Mouse (Mus musculus): ENCODE measurements at regions not wholly inside any gene's neighbourhood (a gene's known extent, or its start where the extent isn't known, plus 50 kb on each side); places are given as distances from the start of the nearest gene placed in this dataset.

DNA sequence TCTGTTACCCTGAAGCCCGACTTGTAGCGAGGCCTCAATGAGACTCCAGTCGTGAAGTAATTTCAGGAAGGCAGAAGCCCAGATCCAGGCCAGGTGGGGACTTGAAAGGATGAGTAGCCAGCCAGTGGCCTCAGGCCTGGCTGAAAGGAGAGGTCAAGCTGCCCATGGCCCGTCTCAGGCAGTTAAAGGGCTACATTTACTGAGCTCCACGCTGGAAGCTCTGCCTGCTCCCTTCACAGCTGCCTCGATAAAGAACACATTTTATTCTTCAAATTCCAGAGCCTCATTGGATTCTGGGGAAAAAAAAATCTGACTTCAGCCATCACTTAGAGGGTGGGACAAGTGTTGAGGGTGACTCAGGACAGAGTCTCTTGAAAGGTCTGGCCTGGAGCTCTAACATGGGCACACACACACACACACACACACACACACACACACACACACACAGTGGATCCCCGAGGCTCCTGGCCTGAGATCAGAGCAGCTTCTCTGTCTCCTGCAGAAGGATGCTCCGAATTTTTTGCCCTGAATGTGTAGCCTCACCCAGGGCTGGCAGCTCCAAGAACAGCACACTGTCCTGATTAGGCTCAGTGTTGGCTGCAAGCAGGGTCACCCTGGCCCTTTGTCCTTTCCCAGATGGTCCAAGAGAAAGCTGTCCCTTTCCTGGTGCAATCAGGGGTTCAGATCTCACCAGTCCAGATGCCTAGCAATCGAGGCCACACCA lies 53.0 kb downstream of the Gadd45g start:
- H3K4me2 ChIP-seq (replicated peaks), result no peak overlapping the region
- peaks cover 27% of the 10 kb centered on the region for H3K4me1 ChIP-seq
- H3K9ac ChIP-seq, result no peak overlapping the region
- no peaks in the 10 kb centered on the region for H3K27me3 ChIP-seq
- WGBS, result 39% methylated on average over 9 of the region's 9 CpGs
- H3K27ac ChIP-seq (replicated peaks), result peak overlapping the region; percentile 48; the same call in 1 of the 2 replicates
- ATAC-seq (ENCODE audit: insufficient number of reproducible peaks, low FRiP score, low TSS enrichment, low read depth), result no peak
- H3K9me3 ChIP-seq (replicated peaks), result no peaks in the 10 kb centered on the region
- H3K4me3 ChIP-seq (replicated peaks), result no peak overlapping the region
- H3K36me3 ChIP-seq, result no peaks in the 10 kb centered on the region

DNA sequence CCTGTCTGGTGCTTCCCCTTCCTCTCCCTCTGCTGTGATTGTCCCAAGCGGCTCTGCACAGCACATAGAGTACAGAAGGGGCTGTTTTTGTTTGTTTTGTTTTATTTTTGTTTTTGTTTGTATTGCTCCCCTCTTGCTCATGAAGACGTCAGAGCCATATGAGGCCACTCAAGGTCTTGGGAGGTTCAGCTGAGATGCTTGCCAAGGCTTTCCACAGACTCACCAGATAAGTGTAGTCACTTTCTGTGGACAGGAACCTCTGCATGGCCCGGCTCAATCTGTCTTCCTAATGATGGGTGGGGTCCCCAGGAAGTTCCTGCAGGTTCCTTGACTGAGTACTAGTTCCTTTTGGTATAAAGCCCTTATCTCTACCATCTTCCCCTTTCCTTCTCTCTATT lies 53.6 kb downstream of the Gadd45g start:
- 55% methylated on average over 3 of the region's 3 CpGs for WGBS
- Histone ChIP-seq H3K4me2 (replicated peaks) (no peak overlapping the region), H3K27ac (replicated peaks) (0 out of 2 replicates have a peak overlapping the region, but pooled peaks have one; percentile 48), H3K27me3 (no peaks in the 10 kb centered on the region), H3K4me1 (peaks cover 27% of the 10 kb centered on the region), H3K9me3 (replicated peaks) (no peaks in the 10 kb centered on the region), H3K36me3 (no peaks in the 10 kb centered on the region), H3K4me3 (replicated peaks) (no peak overlapping the region), H3K9ac (no peak overlapping the region)
- no peak for ATAC-seq (ENCODE audit: insufficient number of reproducible peaks, low FRiP score, low TSS enrichment, low read depth)

DNA sequence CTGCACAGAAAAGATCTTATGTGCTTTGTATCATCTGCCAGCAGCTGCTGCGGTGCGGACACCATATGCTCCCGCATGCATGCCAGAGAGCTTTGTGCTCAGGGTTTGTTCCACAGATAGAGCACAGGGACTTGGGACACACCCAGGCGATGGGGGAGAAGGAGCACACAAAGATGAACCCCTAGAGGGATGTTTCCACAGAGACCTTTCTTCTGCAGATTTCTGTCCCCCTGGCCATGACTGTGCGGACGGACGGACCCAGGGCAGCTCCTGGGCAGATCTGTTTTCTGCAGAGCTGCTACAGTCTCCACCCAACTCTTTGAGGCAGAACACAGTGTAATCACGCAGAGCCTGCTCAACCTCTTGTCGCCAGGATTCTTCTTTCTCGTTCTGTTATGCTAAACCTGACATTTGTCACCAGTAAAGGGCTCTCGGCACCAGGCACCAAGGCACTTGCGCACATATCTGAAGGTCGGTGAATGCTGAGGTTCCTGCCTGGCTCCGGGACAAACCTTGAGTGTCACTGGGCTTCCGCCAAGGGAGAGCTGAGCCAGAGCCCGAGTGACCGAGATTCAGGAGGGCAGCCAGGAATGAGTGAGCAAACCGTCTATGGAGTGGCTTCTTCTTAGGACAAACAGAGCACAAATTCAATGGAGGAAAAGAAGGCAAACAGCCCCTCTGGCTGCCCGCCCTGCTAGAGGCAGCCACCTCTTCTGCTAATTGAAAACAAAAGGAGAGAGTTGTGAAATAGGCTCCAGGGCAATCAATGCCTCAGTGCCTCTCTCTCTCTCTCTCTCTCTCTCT lies 56.2 kb downstream of the Gadd45g start:
- Histone ChIP-seq H3K9me3 (replicated peaks) (no peaks in the 10 kb centered on the region), H3K27ac (replicated peaks) (peak overlapping the region; percentile 83), H3K9ac (no peak overlapping the region), H3K36me3 (no peaks in the 10 kb centered on the region), H3K4me3 (replicated peaks) (peak overlapping the region; percentile 9), H3K4me2 (replicated peaks) (peak overlapping the region; percentile 35), H3K27me3 (no peaks in the 10 kb centered on the region), H3K4me1 (peaks cover 27% of the 10 kb centered on the region)
- 17% methylated on average over 19 of the region's 19 CpGs for WGBS
- ATAC-seq (ENCODE audit: insufficient number of reproducible peaks, low FRiP score, low TSS enrichment, low read depth), result 0 out of 2 replicates have a peak, but pooled peaks have one; percentile 39

DNA sequence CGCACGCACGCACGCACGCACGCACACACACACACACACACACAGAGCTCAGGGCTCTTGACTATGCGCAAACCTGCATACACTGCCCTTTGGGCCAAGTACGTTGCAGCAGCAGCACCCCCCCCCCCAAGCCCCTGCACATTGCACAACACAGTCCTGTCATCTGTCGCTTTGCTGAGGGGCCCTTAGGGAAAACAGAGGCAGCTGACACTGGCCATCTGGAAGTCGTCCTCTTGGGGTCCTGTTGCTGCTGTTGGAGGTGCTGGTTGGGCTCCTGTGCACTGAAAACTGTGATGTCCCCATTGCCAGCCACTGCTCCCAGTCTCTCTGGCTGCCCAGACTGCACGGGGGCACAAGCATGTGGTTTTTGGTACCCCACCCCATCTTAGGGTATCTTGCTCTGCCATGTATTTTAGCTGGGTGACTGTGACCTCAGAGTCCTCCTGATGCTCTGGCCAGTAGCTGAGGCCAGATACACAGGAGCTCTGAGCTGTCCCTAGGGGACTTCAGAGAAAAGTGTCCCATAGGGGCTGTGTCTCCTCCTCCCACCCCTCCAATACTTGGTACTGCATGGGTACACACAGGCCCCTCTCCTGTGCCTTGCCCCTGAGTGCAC lies 57.0 kb downstream of the Gadd45g start:
- peak overlapping the region; percentile 35; the same call in 1 of the 2 replicates for H3K4me2 ChIP-seq (replicated peaks)
- WGBS, result 21% methylated on average over 5 of the region's 11 CpGs
- H3K9ac ChIP-seq, result no peak overlapping the region

DNA sequence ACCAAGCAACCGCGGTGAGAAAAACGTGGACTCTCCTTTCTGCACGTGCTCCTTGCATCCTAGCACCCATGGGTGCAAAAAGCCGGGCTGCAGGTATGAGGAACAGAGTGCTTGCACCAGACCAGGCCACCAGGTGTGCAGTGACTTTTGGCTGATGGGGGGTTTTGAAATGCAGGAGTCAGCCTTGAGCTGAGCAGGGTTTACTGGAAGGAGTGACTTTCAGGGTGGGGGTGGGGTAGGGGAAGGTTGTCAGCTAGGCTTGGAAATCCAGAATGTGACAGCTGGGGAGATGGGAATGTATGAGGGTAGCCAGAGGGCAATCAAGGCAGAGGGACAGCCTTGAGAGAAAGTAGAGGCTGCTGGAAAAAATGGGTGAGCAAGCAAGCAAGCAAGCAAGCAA lies 58.8 kb downstream of the Gadd45g start:
- 78% methylated on average over 5 of the region's 5 CpGs for WGBS

More for the DNA sequence above, 57.0 kb downstream of the Gadd45g start:
- H3K4me3 ChIP-seq (replicated peaks), result no peak overlapping the region
- peaks cover 27% of the 10 kb centered on the region for H3K4me1 ChIP-seq
- peak overlapping the region; percentile 83 for H3K27ac ChIP-seq (replicated peaks)
- 0 out of 2 replicates have a peak, but pooled peaks have one; percentile 39 for ATAC-seq (ENCODE audit: insufficient number of reproducible peaks, low FRiP score, low TSS enrichment, low read depth)
- H3K27me3 ChIP-seq, result no peaks in the 10 kb centered on the region
- no peaks in the 10 kb centered on the region for H3K9me3 ChIP-seq (replicated peaks)
- no peaks in the 10 kb centered on the region for H3K36me3 ChIP-seq

DNA sequence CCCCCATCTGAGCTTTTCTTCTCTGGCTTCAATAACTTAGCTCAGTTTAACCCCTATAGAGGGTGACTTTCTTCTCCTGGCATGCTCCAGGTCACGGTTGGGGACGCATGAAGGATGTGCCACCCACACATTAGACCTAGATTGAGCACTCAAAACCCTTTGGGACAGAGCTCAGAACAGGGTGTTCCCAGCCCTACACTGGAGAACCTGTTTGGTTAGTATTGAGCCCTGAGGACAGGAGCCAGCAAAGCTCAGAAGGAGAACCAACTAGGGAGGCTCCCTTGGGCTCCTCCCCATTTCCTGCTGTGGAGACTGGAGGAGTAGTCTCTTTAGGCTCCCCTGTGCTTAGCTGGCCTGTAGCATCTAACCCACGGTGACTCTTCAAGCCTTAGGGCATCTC lies 59.6 kb downstream of the Gadd45g start:
- Histone ChIP-seq H3K27me3 (no peaks in the 10 kb centered on the region), H3K4me1 (peaks cover 22% of the 10 kb centered on the region), H3K9me3 (replicated peaks) (no peaks in the 10 kb centered on the region), H3K36me3 (no peaks in the 10 kb centered on the region), H3K4me3 (replicated peaks) (no peak overlapping the region), H3K9ac (no peak overlapping the region), H3K27ac (replicated peaks) (peak overlapping the region; percentile 31; the same call in 1 of the 2 replicates), H3K4me2 (replicated peaks) (no peak overlapping the region)
- 58% methylated on average over 3 of the region's 3 CpGs for WGBS
- ATAC-seq (ENCODE audit: insufficient number of reproducible peaks, low FRiP score, low TSS enrichment, low read depth), result no peak

More for the DNA sequence above, 58.8 kb downstream of the Gadd45g start:
- Histone ChIP-seq H3K4me2 (replicated peaks) (no peak overlapping the region), H3K4me3 (replicated peaks) (no peak overlapping the region), H3K4me1 (peaks cover 21% of the 10 kb centered on the region), H3K36me3 (no peaks in the 10 kb centered on the region), H3K27me3 (no peaks in the 10 kb centered on the region), H3K9me3 (replicated peaks) (no peaks in the 10 kb centered on the region), H3K27ac (replicated peaks) (0 out of 2 replicates have a peak overlapping the region, but pooled peaks have one; percentile 31), H3K9ac (no peak overlapping the region)
- ATAC-seq (ENCODE audit: insufficient number of reproducible peaks, low FRiP score, low TSS enrichment, low read depth), result no peak

DNA sequence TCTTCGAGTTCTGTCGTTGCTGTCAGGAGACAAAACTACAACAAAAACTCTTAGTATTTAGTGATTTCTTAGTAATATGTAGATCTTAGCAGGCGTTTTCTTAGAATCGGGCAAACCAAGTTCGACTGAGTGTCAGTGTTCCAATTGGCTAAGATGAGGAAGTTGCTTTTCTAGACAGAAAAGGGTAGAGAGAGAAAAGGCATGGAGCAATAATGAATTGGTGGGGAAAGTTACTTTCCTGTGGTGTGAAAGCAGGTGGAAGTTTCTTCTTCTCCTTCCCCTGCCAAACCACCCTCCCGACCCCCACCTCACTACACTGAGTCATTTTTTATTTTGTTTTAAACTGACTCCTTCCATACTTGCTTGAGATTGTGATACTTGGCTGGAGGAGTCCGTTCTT lies 62.0 kb downstream of the Gadd45g start:
- WGBS, result 79% methylated on average over 7 of the region's 7 CpGs

DNA sequence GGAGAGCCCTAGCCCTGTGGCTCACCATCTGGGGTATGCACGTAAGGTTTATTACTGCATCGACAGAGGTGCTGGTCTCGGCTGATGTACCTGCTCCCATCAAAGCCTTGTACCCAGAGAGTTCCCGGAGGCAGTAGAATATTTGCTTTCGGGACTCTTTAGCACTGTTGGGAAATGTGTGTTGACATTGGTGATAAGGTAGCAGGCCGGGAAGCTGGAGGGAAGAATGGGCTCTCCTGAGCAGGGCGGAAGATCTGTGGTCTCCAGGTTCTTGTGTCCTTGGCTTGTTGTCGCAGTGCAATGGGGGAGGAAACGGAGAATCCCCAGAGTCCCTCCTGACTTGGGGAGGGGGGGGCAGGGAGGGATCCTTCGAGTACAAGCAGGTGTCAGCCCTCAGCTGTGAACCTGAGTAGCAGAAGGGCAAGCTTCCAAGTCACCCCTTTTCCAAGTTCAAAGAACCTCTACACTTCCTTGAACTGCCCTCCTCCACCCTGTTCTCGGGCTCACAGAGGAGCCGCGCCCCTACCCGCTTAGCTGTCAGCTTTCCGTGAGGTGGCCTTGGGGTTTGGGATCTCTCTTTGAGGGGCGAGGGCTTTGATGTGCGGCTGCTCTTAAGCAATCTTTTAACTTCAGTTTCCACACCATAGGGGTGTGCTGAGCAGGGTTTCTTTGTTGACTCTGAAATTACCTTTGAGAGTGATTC lies 65.0 kb downstream of the Gadd45g start:
- H3K27ac ChIP-seq (replicated peaks), result peak overlapping the region; percentile 28; the same call in 1 of the 2 replicates
- H3K9me3 ChIP-seq (replicated peaks), result no peaks in the 10 kb centered on the region
- no peak overlapping the region for H3K9ac ChIP-seq
- WGBS, result 53% methylated on average over 17 of the region's 17 CpGs
- H3K4me1 ChIP-seq, result peaks cover 18% of the 10 kb centered on the region; the same call in 1 of the 2 replicates
- H3K36me3 ChIP-seq, result no peaks in the 10 kb centered on the region
- no peak overlapping the region for H3K4me2 ChIP-seq (replicated peaks)
- no peak overlapping the region for H3K4me3 ChIP-seq (replicated peaks)
- H3K27me3 ChIP-seq, result no peaks in the 10 kb centered on the region
- no peak for ATAC-seq (ENCODE audit: insufficient number of reproducible peaks, low FRiP score, low TSS enrichment, low read depth)

More for the DNA sequence above, 62.0 kb downstream of the Gadd45g start:
- no peaks in the 10 kb centered on the region for H3K27me3 ChIP-seq
- no peak overlapping the region for H3K4me3 ChIP-seq (replicated peaks)
- H3K4me2 ChIP-seq (replicated peaks), result no peak overlapping the region
- no peak for ATAC-seq (ENCODE audit: insufficient number of reproducible peaks, low FRiP score, low TSS enrichment, low read depth)
- H3K9ac ChIP-seq, result no peak overlapping the region
- no peaks in the 10 kb centered on the region for H3K9me3 ChIP-seq (replicated peaks)
- H3K27ac ChIP-seq (replicated peaks), result no peak overlapping the region
- H3K36me3 ChIP-seq, result no peaks in the 10 kb centered on the region
- H3K4me1 ChIP-seq, result peaks cover 21% of the 10 kb centered on the region

DNA sequence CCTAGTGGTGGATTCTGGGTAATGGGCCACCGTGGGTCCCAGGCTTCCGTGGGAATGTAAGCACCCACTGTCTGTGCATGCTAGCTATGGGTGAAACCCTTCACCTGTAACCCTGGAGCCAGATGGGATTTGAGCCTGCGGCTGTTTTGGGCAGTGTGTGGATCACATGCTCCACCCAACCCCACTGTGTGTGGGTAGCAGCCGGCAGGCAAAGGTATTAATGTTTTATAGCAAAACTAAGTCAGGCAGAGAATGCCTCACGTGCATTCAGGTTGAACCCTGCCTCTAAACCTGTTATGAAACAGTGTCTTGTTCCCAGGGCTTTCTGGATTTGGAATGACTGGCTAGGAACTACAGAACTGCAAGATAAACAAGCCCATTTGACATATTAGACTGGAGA lies 66.0 kb downstream of the Gadd45g start:
- ATAC-seq (ENCODE audit: insufficient number of reproducible peaks, low FRiP score, low TSS enrichment, low read depth), result no peak
- H3K27ac ChIP-seq (replicated peaks), result no peak overlapping the region

DNA sequence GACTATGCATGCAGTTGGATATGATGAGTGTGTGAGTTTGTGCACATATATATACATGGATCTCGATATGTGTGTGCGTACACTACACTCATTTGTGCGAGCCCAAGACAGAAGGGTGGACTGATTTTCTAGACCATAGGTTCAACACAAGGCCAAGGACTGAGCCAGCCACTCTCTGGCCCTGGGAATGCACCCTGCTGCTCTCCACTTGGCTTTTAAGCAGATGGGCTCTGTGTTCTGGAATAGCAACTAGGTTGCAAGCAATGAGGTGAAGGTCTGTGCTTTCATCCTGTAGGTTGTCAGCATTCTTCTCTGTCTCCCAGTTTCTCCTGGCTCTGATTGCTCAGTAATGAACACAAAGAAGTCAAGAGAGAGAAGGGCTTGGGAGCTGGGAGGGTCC lies 66.5 kb downstream of the Gadd45g start:
- H3K4me2 ChIP-seq (replicated peaks), result no peak overlapping the region
- ATAC-seq (ENCODE audit: insufficient number of reproducible peaks, low FRiP score, low TSS enrichment, low read depth), result no peak
- no peak overlapping the region for H3K9ac ChIP-seq
- H3K4me1 ChIP-seq, result peaks cover 32% of the 10 kb centered on the region
- H3K4me3 ChIP-seq (replicated peaks), result no peak overlapping the region
- H3K27ac ChIP-seq (replicated peaks), result no peak overlapping the region
- H3K36me3 ChIP-seq, result no peaks in the 10 kb centered on the region
- H3K27me3 ChIP-seq, result 0 out of 2 replicates have a peak, but pooled peaks cover 7% of the 10 kb centered on the region
- no peaks in the 10 kb centered on the region for H3K9me3 ChIP-seq (replicated peaks)
- WGBS, result 92% methylated on average over 3 of the region's 3 CpGs

More for the DNA sequence above, 66.0 kb downstream of the Gadd45g start:
- Histone ChIP-seq H3K4me3 (replicated peaks) (no peak overlapping the region), H3K9me3 (replicated peaks) (no peaks in the 10 kb centered on the region), H3K4me1 (peaks cover 27% of the 10 kb centered on the region; the same call in 1 of the 2 replicates), H3K27me3 (0 out of 2 replicates have a peak, but pooled peaks cover 3% of the 10 kb centered on the region), H3K36me3 (no peaks in the 10 kb centered on the region), H3K9ac (no peak overlapping the region), H3K4me2 (replicated peaks) (no peak overlapping the region)
- WGBS, result 65% methylated on average over 5 of the region's 5 CpGs

Measured in embryonic facial prominence, embryonic 15.5 days (tissue).